Mouse (Mus musculus) B cell, adult 62 days (primary cell): ENCODE measurements around the gene 4930524J08Rik. TPM values are rescaled to one million over a fixed set of nuclear protein-coding genes. Genes with fewer than 3 reads are reported as not detected.

ENCODE experiments used
- total RNA-seq: library from RNA; stranded (reverse); gene quantifications from 4 replicates; pipeline ENCODE4 v1.2.4, GENCODE M21; 2023

The 4930524J08Rik gene
- 1.1 to 2.4 TPM (median 1.8 TPM) in 3 of 4 replicates, not detected in the other for total RNA-seq

GRCm38 (mm10) chr5:99978699-99979442 is at the start of gene 4930524J08Rik, which contains the start of gene Hnrnpd:
4930524J08Rik (plus strand) TSS chr5:99979061.
Hnrnpd (minus strand) TSS chr5:99978938.

Other genes with a start within 250 kb of the 4930524J08Rik start
- 264 to 300 TPM (median 283 TPM) in 4 replicates for gene Rasgef1b, start 250.0 kb upstream of the 4930524J08Rik start, total RNA-seq
- not detected in 4 replicates for gene Vamp9, start 72.8 kb upstream of the 4930524J08Rik start, total RNA-seq
- gene Hnrnpd, start 123 bp upstream of the 4930524J08Rik start, total RNA-seq, result 285 to 313 TPM (median 304 TPM) in 4 replicates
- gene Hnrnpdl, start 60.6 kb downstream of the 4930524J08Rik start, total RNA-seq, result 377 to 390 TPM (median 379 TPM) in 4 replicates
- gene Enoph1, start 60.9 kb downstream of the 4930524J08Rik start, total RNA-seq, result 16.0 to 28.3 TPM (median 23.3 TPM) in 4 replicates
- not detected in 4 replicates for gene Tmem150c, start 180.7 kb downstream of the 4930524J08Rik start, total RNA-seq